Mouse (Mus musculus): ENCODE data around the gene Rdh5. TPM values are rescaled to one million over a fixed set of nuclear protein-coding genes. Genes with fewer than 3 reads are reported as not detected.

The Rdh5 gene
- polyA plus RNA-seq, 1 experiment from 2014 or later, result 12.3 TPM

- H3K4me2 ChIP-seq (ENCODE audit: low read length), result no peak within 1 kb of the TSS
- no peak within 1 kb of the TSS for H3K9ac ChIP-seq (replicated peaks; ENCODE audit: low read depth, low read length)
- WGBS, result 77% methylated on average over 3 of the region's 3 CpGs
- no peaks in the 10 kb centered on the region for H3K9me3 ChIP-seq (ENCODE audit: control insufficient read depth, low read length)
- H3K4me1 ChIP-seq (replicated peaks; ENCODE audit: control insufficient read depth, insufficient read depth, low read length), result peaks cover 19% of the 10 kb centered on the region
- peaks cover 3% of the 10 kb centered on the region for H3K27me3 ChIP-seq (replicated peaks; ENCODE audit: control insufficient read depth, insufficient read depth, low read length)
- no peak within 1 kb of the TSS for H3K4me3 ChIP-seq (replicated peaks; ENCODE audit: low read length)
- ATAC-seq, result no peak
- no peak within 1 kb of the TSS for H3K27ac ChIP-seq (ENCODE audit: low read length)
- H3K36me3 ChIP-seq (ENCODE audit: control insufficient read depth, insufficient read depth), result no peaks in the 10 kb centered on the region
Observed at GRCm38 (mm10) chr10:128900698-128901097, 22.0 kb downstream of the Rdh5 start, which contains the start of gene Cd63. Gene Cd63 (plus strand): TSS chr10:128900989.

DNA sequence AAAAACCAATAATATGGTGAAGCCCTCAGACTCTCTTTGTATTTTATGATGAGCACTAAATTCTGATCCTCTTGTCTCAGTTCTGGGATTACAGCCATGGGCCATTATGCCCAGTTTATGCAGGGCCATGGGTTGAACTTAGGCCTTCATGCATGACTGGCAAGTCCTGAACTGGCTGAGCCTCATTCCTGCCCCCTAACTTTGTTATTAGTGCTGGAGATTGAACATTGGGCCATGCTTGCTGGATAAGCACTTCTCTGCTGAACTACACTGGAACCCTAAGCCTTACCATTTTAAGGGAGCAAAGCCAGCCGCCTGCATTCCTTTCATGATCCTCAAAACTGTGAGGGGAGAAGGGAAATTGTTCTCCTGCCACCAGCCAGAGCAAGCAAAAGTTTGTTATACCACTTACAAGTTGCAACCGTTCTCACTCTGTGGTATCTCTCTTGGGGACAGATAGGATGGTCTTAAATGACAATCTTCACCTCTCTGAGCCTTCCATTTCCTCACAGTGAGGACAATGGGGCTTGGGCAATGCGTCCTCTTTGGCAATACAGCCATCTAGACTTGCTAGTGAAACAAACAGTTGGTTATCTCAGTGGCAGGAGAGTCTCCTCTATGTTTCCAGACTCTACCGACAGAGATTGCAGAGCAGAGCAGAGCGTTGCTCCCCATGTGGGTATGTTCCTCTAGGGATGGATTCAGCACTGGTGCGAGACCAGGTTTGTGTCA is 22.8 kb downstream of the Rdh5 start:
- no peak for ATAC-seq
- Histone ChIP-seq H3K27ac (ENCODE audit: low read length) (no peak overlapping the region), H3K4me3 (replicated peaks; ENCODE audit: low read length) (no peak overlapping the region), H3K9ac (replicated peaks; ENCODE audit: low read depth, low read length) (no peak overlapping the region), H3K36me3 (ENCODE audit: control insufficient read depth, insufficient read depth) (no peaks in the 10 kb centered on the region), H3K9me3 (ENCODE audit: control insufficient read depth, low read length) (no peaks in the 10 kb centered on the region), H3K4me2 (ENCODE audit: low read length) (no peak overlapping the region), H3K4me1 (replicated peaks; ENCODE audit: control insufficient read depth, insufficient read depth, low read length) (peaks cover 23% of the 10 kb centered on the region), H3K27me3 (replicated peaks; ENCODE audit: control insufficient read depth, insufficient read depth, low read length) (peaks cover 3% of the 10 kb centered on the region)
- WGBS, result 83% methylated on average over 6 of the region's 6 CpGs

GRCm38 (mm10) chr10:128897501-128897900 is 25.2 kb downstream of the Rdh5 start:
- H3K9me3 ChIP-seq (ENCODE audit: control insufficient read depth, low read length), result no peaks in the 10 kb centered on the region
- H3K4me3 ChIP-seq (replicated peaks; ENCODE audit: low read length), result no peak overlapping the region
- WGBS, result 0% methylated on average over 1 of the region's 1 CpGs
- peak; percentile 33 for ATAC-seq
- no peaks in the 10 kb centered on the region for H3K36me3 ChIP-seq (ENCODE audit: control insufficient read depth, insufficient read depth)
- peaks cover 3% of the 10 kb centered on the region for H3K27me3 ChIP-seq (replicated peaks; ENCODE audit: control insufficient read depth, insufficient read depth, low read length)
- no peak overlapping the region for H3K27ac ChIP-seq (ENCODE audit: low read length)
- H3K4me2 ChIP-seq (ENCODE audit: low read length), result no peak overlapping the region
- peaks cover 28% of the 10 kb centered on the region for H3K4me1 ChIP-seq (replicated peaks; ENCODE audit: control insufficient read depth, insufficient read depth, low read length)
- H3K9ac ChIP-seq (replicated peaks; ENCODE audit: low read depth, low read length), result no peak overlapping the region

DNA sequence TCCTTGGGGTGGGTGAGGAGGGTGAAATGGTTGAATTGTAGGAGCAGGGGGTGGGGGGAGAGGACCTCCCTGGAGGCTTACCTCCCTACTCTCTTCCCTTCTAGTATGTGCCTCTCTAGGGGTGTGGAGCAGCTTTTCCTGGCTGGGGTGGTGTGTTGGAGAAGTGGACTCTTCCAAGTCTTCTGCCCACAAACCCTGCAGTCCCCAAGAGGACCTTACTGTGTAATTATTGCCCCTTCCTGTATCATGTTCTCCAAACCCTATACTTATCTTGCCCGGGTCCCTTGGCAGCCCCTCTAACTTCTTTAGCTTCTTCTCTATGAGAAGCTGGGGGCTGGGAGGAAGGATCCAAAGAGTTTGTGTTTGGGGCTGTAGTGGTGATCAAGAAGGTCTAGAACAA is 25.9 kb downstream of the Rdh5 start:
- 48% methylated on average over 1 of the region's 1 CpGs for WGBS

GRCm38 (mm10) chr10:128895952-128896693 is 26.6 kb downstream of the Rdh5 start:
- H3K4me2 ChIP-seq (ENCODE audit: low read length), result peak overlapping the region; percentile 28
- peaks cover 31% of the 10 kb centered on the region for H3K4me1 ChIP-seq (replicated peaks; ENCODE audit: control insufficient read depth, insufficient read depth, low read length)
- no peaks in the 10 kb centered on the region for H3K9me3 ChIP-seq (ENCODE audit: control insufficient read depth, low read length)
- H3K36me3 ChIP-seq (ENCODE audit: control insufficient read depth, insufficient read depth), result no peaks in the 10 kb centered on the region
- peak; percentile 42 for ATAC-seq
- H3K9ac ChIP-seq (replicated peaks; ENCODE audit: low read depth, low read length), result peak overlapping the region; percentile 41; the same call in 1 of the 2 replicates
- 2% methylated on average over 17 of the region's 17 CpGs for WGBS
- 0 out of 2 replicates have a peak overlapping the region, but pooled peaks have one; percentile 11 for H3K4me3 ChIP-seq (replicated peaks; ENCODE audit: low read length)
- H3K27ac ChIP-seq (ENCODE audit: low read length), result no peak overlapping the region
- peaks cover 3% of the 10 kb centered on the region for H3K27me3 ChIP-seq (replicated peaks; ENCODE audit: control insufficient read depth, insufficient read depth, low read length)

More for the DNA sequence above, 25.9 kb downstream of the Rdh5 start:
- no peak overlapping the region for H3K4me3 ChIP-seq (replicated peaks; ENCODE audit: low read length)
- H3K4me2 ChIP-seq (ENCODE audit: low read length), result no peak overlapping the region
- no peaks in the 10 kb centered on the region for H3K9me3 ChIP-seq (ENCODE audit: control insufficient read depth, low read length)
- H3K27ac ChIP-seq (ENCODE audit: low read length), result no peak overlapping the region
- ATAC-seq, result no peak
- H3K9ac ChIP-seq (replicated peaks; ENCODE audit: low read depth, low read length), result no peak overlapping the region
- H3K27me3 ChIP-seq (replicated peaks; ENCODE audit: control insufficient read depth, insufficient read depth, low read length), result peaks cover 3% of the 10 kb centered on the region
- H3K36me3 ChIP-seq (ENCODE audit: control insufficient read depth, insufficient read depth), result no peaks in the 10 kb centered on the region
- H3K4me1 ChIP-seq (replicated peaks; ENCODE audit: control insufficient read depth, insufficient read depth, low read length), result peaks cover 31% of the 10 kb centered on the region

DNA sequence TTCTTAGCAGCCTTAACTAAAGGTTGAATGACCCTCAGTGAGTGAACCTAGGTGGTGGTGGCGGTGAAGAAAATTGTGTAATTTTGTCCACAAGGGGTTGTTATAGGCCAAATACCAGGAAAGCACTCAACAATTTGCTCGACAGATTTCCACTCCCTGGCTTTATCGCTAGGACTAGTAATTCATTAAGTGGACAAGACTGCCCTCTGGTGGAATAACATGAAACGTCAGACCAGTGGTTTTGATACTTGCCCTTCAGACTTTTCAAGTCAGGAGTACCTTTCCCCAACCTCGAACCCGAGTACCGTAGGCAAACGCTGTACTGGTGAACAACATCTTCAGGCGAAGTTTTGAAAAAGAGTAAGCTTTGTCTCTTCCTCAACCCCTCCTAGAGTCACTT is 27.3 kb downstream of the Rdh5 start:
- Histone ChIP-seq H3K9ac (replicated peaks; ENCODE audit: low read depth, low read length) (no peak overlapping the region), H3K4me3 (replicated peaks; ENCODE audit: low read length) (no peak overlapping the region), H3K9me3 (ENCODE audit: control insufficient read depth, low read length) (no peaks in the 10 kb centered on the region), H3K4me2 (ENCODE audit: low read length) (peak overlapping the region; percentile 28), H3K4me1 (replicated peaks; ENCODE audit: control insufficient read depth, insufficient read depth, low read length) (peaks cover 34% of the 10 kb centered on the region), H3K36me3 (ENCODE audit: control insufficient read depth, insufficient read depth) (no peaks in the 10 kb centered on the region), H3K27ac (ENCODE audit: low read length) (no peak overlapping the region), H3K27me3 (replicated peaks; ENCODE audit: control insufficient read depth, insufficient read depth, low read length) (peaks cover 3% of the 10 kb centered on the region)
- no peak for ATAC-seq
- under 1% methylated on average over 9 of the region's 9 CpGs for WGBS

GRCm38 (mm10) chr10:128892246-128892645 is 30.4 kb downstream of the Rdh5 start:
- WGBS, result 2% methylated on average over 9 of the region's 9 CpGs
- peak overlapping the region; percentile 85 for H3K9ac ChIP-seq (replicated peaks; ENCODE audit: low read depth, low read length)
- peak overlapping the region; percentile 93 for H3K27ac ChIP-seq (ENCODE audit: low read length)
- peak overlapping the region; percentile 80 for H3K4me3 ChIP-seq (replicated peaks; ENCODE audit: low read length)
- peaks cover 53% of the 10 kb centered on the region for H3K4me1 ChIP-seq (replicated peaks; ENCODE audit: control insufficient read depth, insufficient read depth, low read length)
- peak; percentile 21 for ATAC-seq
- peak overlapping the region; percentile 73 for H3K4me2 ChIP-seq (ENCODE audit: low read length)
- no peaks in the 10 kb centered on the region for H3K36me3 ChIP-seq (ENCODE audit: control insufficient read depth, insufficient read depth)
- H3K9me3 ChIP-seq (ENCODE audit: control insufficient read depth, low read length), result no peaks in the 10 kb centered on the region
- H3K27me3 ChIP-seq (replicated peaks; ENCODE audit: control insufficient read depth, insufficient read depth, low read length), result peaks cover 3% of the 10 kb centered on the region

GRCm38 (mm10) chr10:128891296-128892094 is 31.2 kb downstream of the Rdh5 start, which contains the start of gene Gdf11:
Gene Gdf11 (minus strand): TSS chr10:128891718.
- under 1% methylated on average over 60 of the region's 89 CpGs for WGBS
- Histone ChIP-seq H3K4me2 (ENCODE audit: low read length) (peak within 1 kb of the TSS; percentile 73), H3K27me3 (replicated peaks; ENCODE audit: control insufficient read depth, insufficient read depth, low read length) (peaks cover 3% of the 10 kb centered on the region), H3K27ac (ENCODE audit: low read length) (peak within 1 kb of the TSS; percentile 93), H3K4me1 (replicated peaks; ENCODE audit: control insufficient read depth, insufficient read depth, low read length) (peaks cover 45% of the 10 kb centered on the region), H3K9ac (replicated peaks; ENCODE audit: low read depth, low read length) (peak within 1 kb of the TSS; percentile 85), H3K9me3 (ENCODE audit: control insufficient read depth, low read length) (no peaks in the 10 kb centered on the region), H3K36me3 (ENCODE audit: control insufficient read depth, insufficient read depth) (no peaks in the 10 kb centered on the region), H3K4me3 (replicated peaks; ENCODE audit: low read length) (peak within 1 kb of the TSS; percentile 80)
- peak; percentile 84 for ATAC-seq

All from forebrain, embryonic 16.5 days (tissue).